Mouse (Mus musculus): ENCODE results near the gene Hoxb6. TPM values are rescaled to one million over a fixed set of nuclear protein-coding genes. Genes with fewer than 3 reads are reported as not detected.

The Hoxb6 gene
- polyA plus RNA-seq, 1 experiment from 2014 or later = not detected

DNA sequence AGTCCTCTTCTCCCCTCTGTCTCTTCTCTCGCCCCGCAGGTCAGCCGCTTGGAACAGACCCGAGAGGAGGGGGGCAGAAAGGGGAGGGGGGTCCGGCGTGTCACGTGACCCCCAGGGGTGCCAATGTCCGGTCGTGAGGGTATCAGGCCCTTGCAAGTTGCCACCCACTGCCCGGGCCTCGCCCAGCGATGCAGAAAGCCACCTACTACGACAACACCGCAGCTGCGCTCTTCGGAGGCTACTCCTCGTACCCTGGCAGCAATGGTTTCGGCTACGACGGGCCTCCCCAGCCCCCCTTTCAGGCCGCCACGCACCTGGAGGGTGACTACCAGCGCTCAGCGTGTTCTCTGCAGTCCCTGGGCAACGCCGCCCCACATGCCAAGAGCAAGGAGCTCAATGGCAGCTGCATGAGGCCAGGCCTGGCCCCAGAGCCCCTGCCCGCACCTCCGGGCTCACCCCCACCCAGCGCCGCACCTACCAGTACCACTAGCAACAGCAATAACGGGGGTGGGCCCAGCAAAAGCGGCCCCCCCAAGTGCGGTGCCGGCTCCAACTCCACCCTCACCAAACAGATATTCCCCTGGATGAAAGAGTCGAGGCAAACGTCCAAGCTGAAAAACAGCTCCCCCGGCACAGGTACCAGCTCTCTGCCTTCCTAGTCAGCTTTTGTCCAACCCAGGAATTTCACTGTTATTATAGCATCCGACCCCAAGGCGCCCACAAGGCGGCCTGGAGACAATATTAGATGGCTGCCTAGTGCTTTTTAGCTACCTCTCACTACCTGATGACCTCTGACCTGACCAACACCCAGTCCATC lies 52.0 kb downstream of the Hoxb6 start:
- no peak overlapping the region for H3K9ac ChIP-seq (ENCODE audit: low read length)
- no peak for DNase-seq (ENCODE audit: low spot score)

GRCm38 (mm10) chr11:96344878-96345159 lies 52.5 kb downstream of the Hoxb6 start:
- Histone ChIP-seq H3K4me3 (ENCODE audit: low read depth, low read length) (no peak overlapping the region), H3K27me3 (replicated peaks; ENCODE audit: control insufficient read depth, insufficient read depth, low read length) (peaks cover 95% of the 10 kb centered on the region), H3K9ac (ENCODE audit: low read length) (no peak overlapping the region), H3K9me3 (replicated peaks; ENCODE audit: control insufficient read depth, low read length) (no peaks in the 10 kb centered on the region), H3K4me2 (ENCODE audit: low read length) (no peak overlapping the region), H3K4me1 (ENCODE audit: control insufficient read depth, insufficient read depth, low read length) (no peaks in the 10 kb centered on the region), H3K27ac (ENCODE audit: low read depth, low read length) (no peak overlapping the region), H3K36me3 (ENCODE audit: control insufficient read depth, insufficient read depth, low read length) (no peaks in the 10 kb centered on the region)
- no peak for DNase-seq (ENCODE audit: low spot score)
- WGBS = 1% methylated on average over 6 of the region's 6 CpGs
- ATAC-seq = no peak

More for the DNA sequence above, 52.0 kb downstream of the Hoxb6 start:
- no peak overlapping the region for H3K27ac ChIP-seq (ENCODE audit: low read depth, low read length)
- no peak overlapping the region for H3K4me2 ChIP-seq (ENCODE audit: low read length)
- no peaks in the 10 kb centered on the region for H3K9me3 ChIP-seq (replicated peaks; ENCODE audit: control insufficient read depth, low read length)
- no peaks in the 10 kb centered on the region for H3K4me1 ChIP-seq (ENCODE audit: control insufficient read depth, insufficient read depth, low read length)
- 1% methylated on average over 39 of the region's 40 CpGs for WGBS
- H3K36me3 ChIP-seq (ENCODE audit: control insufficient read depth, insufficient read depth, low read length) = no peaks in the 10 kb centered on the region
- peaks cover 95% of the 10 kb centered on the region for H3K27me3 ChIP-seq (replicated peaks; ENCODE audit: control insufficient read depth, insufficient read depth, low read length)
- ATAC-seq = no peak
- H3K4me3 ChIP-seq (ENCODE audit: low read depth, low read length) = no peak overlapping the region

DNA sequence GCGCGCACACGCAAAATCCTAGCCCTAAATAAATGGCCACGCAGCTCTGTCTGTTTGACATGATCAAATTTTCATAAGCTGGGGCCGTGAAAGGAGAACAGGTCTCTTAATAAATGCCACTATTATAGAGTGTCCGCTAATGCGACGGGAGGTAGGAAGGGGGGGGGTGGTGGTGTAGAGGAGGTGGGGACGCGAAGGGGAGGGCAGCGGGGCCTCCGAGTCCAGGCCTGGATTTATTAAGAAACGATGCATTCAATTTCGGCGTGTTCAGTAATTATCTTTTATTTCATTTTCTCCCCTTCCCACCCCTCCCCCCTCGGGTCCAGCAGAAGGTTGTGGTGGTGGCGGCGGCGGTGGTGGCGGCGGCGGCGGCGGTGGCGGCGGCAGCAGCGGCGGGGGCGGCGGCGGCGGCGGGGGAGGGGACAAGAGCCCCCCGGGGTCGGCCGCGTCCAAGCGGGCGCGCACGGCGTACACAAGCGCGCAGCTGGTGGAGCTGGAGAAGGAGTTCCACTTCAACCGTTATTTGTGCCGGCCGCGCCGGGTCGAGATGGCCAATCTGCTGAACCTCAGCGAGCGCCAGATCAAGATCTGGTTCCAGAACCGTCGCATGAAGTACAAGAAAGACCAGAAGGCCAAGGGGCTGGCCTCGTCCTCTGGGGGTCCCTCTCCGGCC lies 53.1 kb downstream of the Hoxb6 start:
- Histone ChIP-seq H3K4me1 (ENCODE audit: control insufficient read depth, insufficient read depth, low read length) (no peaks in the 10 kb centered on the region), H3K4me3 (ENCODE audit: low read depth, low read length) (no peak overlapping the region), H3K4me2 (ENCODE audit: low read length) (no peak overlapping the region), H3K9me3 (replicated peaks; ENCODE audit: control insufficient read depth, low read length) (no peaks in the 10 kb centered on the region), H3K36me3 (ENCODE audit: control insufficient read depth, insufficient read depth, low read length) (no peaks in the 10 kb centered on the region), H3K27ac (ENCODE audit: low read depth, low read length) (no peak overlapping the region), H3K27me3 (replicated peaks; ENCODE audit: control insufficient read depth, insufficient read depth, low read length) (peaks cover 95% of the 10 kb centered on the region), H3K9ac (ENCODE audit: low read length) (no peak overlapping the region)
- no peak for ATAC-seq
- under 1% methylated on average over 47 of the region's 56 CpGs for WGBS
- DNase-seq (ENCODE audit: low spot score) = no peak

DNA sequence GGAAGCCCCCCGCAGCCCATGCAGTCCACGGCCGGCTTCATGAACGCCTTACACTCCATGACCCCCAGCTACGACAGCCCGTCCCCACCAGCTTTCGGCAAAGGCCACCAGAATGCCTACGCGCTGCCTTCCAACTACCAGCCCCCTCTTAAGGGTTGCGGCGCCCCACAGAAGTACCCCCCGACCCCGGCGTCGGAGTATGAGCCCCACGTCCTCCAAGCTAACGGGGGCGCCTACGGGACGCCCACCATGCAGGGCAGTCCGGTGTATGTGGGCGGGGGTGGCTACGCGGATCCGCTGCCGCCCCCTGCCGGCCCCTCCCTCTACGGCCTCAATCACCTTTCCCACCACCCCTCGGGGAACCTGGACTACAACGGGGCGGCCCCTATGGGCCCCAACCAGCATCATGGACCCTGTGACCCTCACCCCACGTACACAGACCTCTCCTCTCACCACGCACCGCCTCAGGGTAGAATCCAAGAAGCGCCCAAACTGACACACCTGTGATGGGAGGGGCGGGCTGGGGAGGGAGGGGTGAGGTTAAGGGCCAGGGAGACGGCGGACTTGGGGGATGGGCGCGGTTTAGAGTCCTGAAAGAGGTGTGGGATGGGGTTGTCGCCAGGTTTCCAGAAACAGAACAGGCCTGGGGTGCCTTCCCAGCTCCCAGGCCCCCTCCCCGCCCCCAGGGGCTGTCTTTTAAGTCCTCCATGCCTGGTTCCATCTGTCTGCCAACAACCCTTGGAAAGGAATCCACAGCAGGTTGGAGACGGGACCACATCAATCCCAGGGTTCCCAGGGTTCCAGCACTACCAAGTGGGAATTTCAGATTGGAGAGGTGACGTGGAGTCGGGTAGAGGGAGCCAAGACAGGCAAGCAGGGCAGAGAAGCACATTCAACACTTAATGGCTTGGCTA lies 53.9 kb downstream of the Hoxb6 start:
- H3K9ac ChIP-seq (ENCODE audit: low read length) = no peak overlapping the region
- DNase-seq (ENCODE audit: low spot score) = no peak
- H3K9me3 ChIP-seq (replicated peaks; ENCODE audit: control insufficient read depth, low read length) = no peaks in the 10 kb centered on the region
- no peak overlapping the region for H3K27ac ChIP-seq (ENCODE audit: low read depth, low read length)
- no peaks in the 10 kb centered on the region for H3K36me3 ChIP-seq (ENCODE audit: control insufficient read depth, insufficient read depth, low read length)
- no peak for ATAC-seq
- H3K4me2 ChIP-seq (ENCODE audit: low read length) = no peak overlapping the region
- peaks cover 96% of the 10 kb centered on the region for H3K27me3 ChIP-seq (replicated peaks; ENCODE audit: control insufficient read depth, insufficient read depth, low read length)
- no peaks in the 10 kb centered on the region for H3K4me1 ChIP-seq (ENCODE audit: control insufficient read depth, insufficient read depth, low read length)
- WGBS = under 1% methylated on average over 44 of the region's 45 CpGs
- no peak overlapping the region for H3K4me3 ChIP-seq (ENCODE audit: low read depth, low read length)

GRCm38 (mm10) chr11:96346916-96347520 lies 54.7 kb downstream of the Hoxb6 start:
- no peaks in the 10 kb centered on the region for H3K9me3 ChIP-seq (replicated peaks; ENCODE audit: control insufficient read depth, low read length)
- no peaks in the 10 kb centered on the region for H3K4me1 ChIP-seq (ENCODE audit: control insufficient read depth, insufficient read depth, low read length)
- 8% methylated on average over 5 of the region's 5 CpGs for WGBS

DNA sequence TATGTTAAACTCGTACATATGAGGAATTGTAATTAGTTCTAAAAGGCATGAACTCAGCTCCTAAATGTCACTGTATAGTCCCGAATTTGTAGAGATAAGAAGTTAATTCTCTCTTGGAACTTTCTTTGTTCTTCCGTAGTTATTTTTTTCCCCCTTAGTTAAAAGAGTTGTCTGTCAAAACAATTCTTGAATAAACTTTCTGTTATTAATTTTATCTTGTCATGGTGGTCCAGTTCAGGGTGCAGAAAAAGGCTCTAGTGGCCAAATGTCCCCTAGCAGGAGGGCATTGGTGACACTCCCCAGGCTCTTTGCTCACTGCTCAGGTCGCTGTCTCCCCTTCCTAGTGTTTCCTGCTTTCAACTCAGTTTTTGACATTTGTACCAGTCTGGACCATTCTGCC lies 55.4 kb downstream of the Hoxb6 start:
- Histone ChIP-seq H3K27ac (ENCODE audit: low read depth, low read length) (no peak overlapping the region), H3K4me3 (ENCODE audit: low read depth, low read length) (no peak overlapping the region), H3K9ac (ENCODE audit: low read length) (no peak overlapping the region), H3K36me3 (ENCODE audit: control insufficient read depth, insufficient read depth, low read length) (no peaks in the 10 kb centered on the region), H3K4me2 (ENCODE audit: low read length) (no peak overlapping the region), H3K27me3 (replicated peaks; ENCODE audit: control insufficient read depth, insufficient read depth, low read length) (peaks cover 97% of the 10 kb centered on the region), H3K9me3 (replicated peaks; ENCODE audit: control insufficient read depth, low read length) (no peaks in the 10 kb centered on the region), H3K4me1 (ENCODE audit: control insufficient read depth, insufficient read depth, low read length) (no peaks in the 10 kb centered on the region)
- no peak for ATAC-seq
- WGBS = 3% methylated on average over 4 of the region's 4 CpGs
- DNase-seq (ENCODE audit: low spot score) = no peak

More at GRCm38 (mm10) chr11:96346916-96347520, 54.7 kb downstream of the Hoxb6 start:
- Histone ChIP-seq H3K36me3 (ENCODE audit: control insufficient read depth, insufficient read depth, low read length) (no peaks in the 10 kb centered on the region), H3K4me3 (ENCODE audit: low read depth, low read length) (no peak overlapping the region), H3K27ac (ENCODE audit: low read depth, low read length) (no peak overlapping the region), H3K27me3 (replicated peaks; ENCODE audit: control insufficient read depth, insufficient read depth, low read length) (peaks cover 97% of the 10 kb centered on the region), H3K9ac (ENCODE audit: low read length) (no peak overlapping the region), H3K4me2 (ENCODE audit: low read length) (no peak overlapping the region)
- DNase-seq (ENCODE audit: low spot score) = no peak
- ATAC-seq = no peak

DNA sequence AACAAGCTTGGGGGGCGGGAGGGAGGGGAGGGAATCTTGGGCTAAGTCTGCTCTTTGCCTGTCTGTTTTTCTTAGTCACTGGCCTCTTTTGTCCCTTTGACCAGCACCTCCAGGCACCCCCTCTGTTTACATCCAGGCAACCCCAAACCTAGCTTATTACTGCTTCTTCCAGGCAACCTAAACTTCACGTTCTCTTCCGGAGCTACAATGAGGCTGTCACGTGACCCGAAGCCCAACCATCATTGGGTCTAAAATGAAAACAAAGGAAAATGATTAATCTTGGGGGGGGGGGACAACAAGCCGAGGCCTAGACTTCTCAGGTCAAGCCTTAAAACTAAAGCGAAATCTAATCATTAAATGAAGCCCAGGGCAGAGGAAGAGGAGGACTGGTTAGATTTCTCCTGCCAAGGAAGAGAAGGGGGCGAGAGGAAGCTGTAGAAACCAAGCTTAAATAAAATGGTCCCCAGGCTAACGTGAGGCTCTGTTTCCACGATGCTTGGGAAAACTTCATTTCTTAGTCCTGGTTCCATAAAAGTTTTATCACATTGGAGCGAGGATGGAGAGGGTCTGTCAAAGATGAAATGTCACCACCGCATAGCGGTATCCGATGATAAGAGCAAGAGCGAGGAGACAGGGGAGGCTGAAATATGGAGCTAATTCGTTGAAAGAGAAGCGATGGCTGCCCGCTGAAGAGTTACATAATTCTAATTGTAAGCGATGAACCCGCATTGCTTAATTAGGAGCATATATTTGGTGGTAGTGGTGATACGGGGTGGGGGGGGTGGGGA lies 56.1 kb downstream of the Hoxb6 start:
- WGBS = 2% methylated on average over 21 of the region's 21 CpGs
- Histone ChIP-seq H3K9ac (ENCODE audit: low read length) (no peak overlapping the region), H3K4me1 (ENCODE audit: control insufficient read depth, insufficient read depth, low read length) (no peaks in the 10 kb centered on the region)

DNA sequence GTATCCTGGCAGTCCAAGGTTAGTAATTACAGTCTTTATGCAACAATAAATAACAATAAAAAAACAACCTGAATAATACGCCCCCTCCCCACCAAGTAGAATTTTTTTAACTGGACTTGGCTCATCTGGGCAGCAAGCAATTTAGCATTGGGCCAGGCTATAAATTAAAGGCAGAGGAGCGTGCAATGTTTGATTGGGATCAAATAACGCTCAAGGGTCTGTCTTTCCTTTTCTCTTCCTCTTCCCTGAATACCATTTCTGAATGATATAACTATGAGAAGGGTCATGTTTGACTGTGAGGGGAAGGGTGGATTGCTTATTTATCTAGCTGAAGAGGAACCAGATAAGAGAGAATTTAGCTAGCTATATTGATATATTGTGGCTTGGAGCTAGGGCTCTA lies 56.7 kb downstream of the Hoxb6 start:
- Histone ChIP-seq H3K27ac (ENCODE audit: low read depth, low read length) (no peak overlapping the region), H3K36me3 (ENCODE audit: control insufficient read depth, insufficient read depth, low read length) (no peaks in the 10 kb centered on the region), H3K27me3 (replicated peaks; ENCODE audit: control insufficient read depth, insufficient read depth, low read length) (peaks cover 94% of the 10 kb centered on the region), H3K9ac (ENCODE audit: low read length) (no peak overlapping the region), H3K9me3 (replicated peaks; ENCODE audit: control insufficient read depth, low read length) (no peaks in the 10 kb centered on the region), H3K4me1 (ENCODE audit: control insufficient read depth, insufficient read depth, low read length) (no peaks in the 10 kb centered on the region), H3K4me2 (ENCODE audit: low read length) (no peak overlapping the region), H3K4me3 (ENCODE audit: low read depth, low read length) (no peak overlapping the region)
- ATAC-seq = no peak
- 5% methylated on average over 3 of the region's 3 CpGs for WGBS
- DNase-seq (ENCODE audit: low spot score) = no peak

More for the DNA sequence above, 56.1 kb downstream of the Hoxb6 start:
- DNase-seq (ENCODE audit: low spot score) (no peak), ATAC-seq (no peak)
- H3K27me3 ChIP-seq (replicated peaks; ENCODE audit: control insufficient read depth, insufficient read depth, low read length) = peaks cover 97% of the 10 kb centered on the region
- H3K4me2 ChIP-seq (ENCODE audit: low read length) = no peak overlapping the region
- H3K27ac ChIP-seq (ENCODE audit: low read depth, low read length) = no peak overlapping the region
- no peak overlapping the region for H3K4me3 ChIP-seq (ENCODE audit: low read depth, low read length)
- H3K9me3 ChIP-seq (replicated peaks; ENCODE audit: control insufficient read depth, low read length) = no peaks in the 10 kb centered on the region
- H3K36me3 ChIP-seq (ENCODE audit: control insufficient read depth, insufficient read depth, low read length) = no peaks in the 10 kb centered on the region

Data from forebrain, embryonic 14.5 days (tissue).